Mouse (Mus musculus) T-helper 17 cell (primary cell): ENCODE measurements at regions not wholly inside any gene's neighbourhood (a gene's known extent, or its start where the extent isn't known, plus 50 kb on each side); places are given as distances from the start of the nearest gene placed in this dataset.

ENCODE experiments used
- in situ Hi-C, 2 experiments: fragments of 300-600 bp; cut with MboI, MseI; formaldehyde crosslinking; loops; 1 replicate in 1 of 2; 2 replicates in 1 of 2; pipeline ENCODE4 v1.15.1; 2025; ENCODE audit warnings: high pct_unique_total_duplicates in 2 of 2

DNA sequence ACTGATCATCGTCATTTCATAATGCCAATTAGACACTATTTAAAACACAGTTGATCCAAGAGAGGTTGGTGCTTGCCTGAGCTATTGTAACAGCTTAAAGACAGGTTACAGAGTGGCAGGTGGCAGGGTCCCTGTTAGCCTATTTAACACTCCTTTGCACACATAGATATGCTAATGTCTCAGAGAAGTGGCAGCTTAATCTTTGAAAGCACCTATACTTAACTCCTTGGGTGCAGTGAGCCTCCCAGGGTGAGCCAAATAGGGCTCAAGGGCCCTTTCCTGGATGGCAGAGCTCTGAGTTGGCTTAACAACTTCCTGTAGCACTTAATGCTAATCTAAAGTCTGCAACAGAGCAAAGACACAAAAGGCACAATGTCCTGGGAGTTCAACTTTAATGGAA is 1105.5 kb downstream of the Cntnap5b start:
- in situ Hi-C loops, result loop anchor here in 1 of 2 experiments (10.0 kb wide), 1 partner anchor 303 kb away; no protein-coding TSS in a partner anchor

DNA sequence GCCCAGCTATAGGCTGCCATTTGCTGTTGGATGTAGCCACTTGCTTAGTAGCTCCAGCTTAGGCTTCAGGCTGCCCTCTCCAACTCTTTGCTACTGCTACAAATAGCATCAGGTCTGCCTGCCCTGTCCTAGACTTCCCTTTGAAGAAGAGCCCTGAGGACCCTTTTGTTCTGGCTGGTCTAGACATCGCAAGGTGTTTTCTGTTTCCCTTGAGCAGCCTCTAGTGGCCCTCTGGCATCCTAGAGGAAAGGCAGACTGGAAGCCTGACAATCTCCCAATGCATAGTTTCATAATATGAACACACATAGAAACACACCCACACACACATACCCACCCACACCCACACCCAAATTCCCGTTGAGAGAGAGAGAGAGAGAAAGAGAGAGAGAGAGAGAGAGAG is 1114.8 kb downstream of the Cntnap5b start:
- in situ Hi-C loops, result no loop called here

DNA sequence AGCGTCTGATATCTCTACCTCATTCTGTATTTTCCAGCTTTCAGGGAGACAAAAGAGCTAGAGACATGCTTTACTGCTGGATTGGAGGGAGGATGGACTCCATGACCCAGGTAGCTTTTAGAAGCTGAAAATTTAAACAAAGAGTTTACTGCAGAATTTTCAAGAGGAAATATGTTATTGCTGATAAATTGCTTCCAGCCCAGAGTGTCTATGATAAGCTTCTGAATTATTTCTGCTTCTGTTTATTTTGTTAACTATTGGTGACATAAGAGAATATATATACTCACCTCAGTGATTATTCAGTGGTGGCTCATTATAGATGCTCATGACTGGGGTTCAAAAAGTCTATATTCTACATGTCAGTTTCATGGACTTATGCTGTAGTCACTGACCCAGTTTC is 1115.8 kb downstream of the Cntnap5b start:
- in situ Hi-C loops, result no loop called here

DNA sequence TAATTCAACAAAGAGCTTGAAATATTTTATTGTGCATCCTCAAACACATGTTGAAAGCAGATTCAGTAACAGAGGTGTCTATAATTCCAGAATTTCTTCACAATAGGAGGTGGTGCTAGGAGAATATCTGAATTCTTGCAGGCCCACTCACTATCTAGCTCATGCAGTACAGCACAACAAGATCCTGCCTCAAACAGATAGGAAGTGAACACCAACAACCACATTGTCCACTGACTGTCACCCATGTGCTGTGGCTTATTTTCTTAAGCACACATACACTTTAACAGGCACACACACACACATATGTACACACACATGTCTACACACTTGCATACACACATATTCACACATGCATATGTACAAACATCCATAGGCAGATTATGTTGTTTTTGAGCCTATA is 1150.3 kb downstream of the Cntnap5b start:
- in situ Hi-C loops, result loop anchor here in 1 of 2 experiments (5.0 kb wide), 1 partner anchor 1061 kb away; no protein-coding TSS in a partner anchor

DNA sequence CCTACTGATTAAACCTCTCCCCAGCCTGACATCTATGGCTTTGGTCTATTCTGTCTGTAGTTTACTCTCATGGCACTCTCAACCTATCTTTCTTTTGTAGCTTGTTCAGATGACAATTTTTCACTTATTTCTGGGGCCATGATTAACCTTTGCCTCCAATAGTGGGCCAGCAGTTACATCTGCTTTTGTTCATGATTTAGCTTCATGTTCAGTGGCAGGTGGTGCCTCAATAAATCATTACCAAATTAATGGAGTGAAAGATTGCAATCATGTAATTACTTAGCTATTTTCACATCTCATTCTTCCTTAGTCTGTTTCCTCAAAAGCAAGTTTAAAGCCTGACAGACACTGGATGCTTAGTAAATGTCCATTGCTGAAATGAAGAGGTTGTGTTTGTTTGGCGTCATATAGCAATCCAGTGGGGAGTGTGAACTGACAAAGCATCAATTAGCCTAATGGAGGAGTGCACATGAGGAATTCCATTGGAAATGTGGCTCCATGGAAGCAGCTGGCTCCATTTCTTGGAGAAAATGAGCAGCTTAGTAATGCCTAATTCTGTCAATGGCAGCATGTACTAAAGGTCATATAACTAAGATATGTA is 1155.7 kb downstream of the Cntnap5b start:
- in situ Hi-C loops, result no loop called here

DNA sequence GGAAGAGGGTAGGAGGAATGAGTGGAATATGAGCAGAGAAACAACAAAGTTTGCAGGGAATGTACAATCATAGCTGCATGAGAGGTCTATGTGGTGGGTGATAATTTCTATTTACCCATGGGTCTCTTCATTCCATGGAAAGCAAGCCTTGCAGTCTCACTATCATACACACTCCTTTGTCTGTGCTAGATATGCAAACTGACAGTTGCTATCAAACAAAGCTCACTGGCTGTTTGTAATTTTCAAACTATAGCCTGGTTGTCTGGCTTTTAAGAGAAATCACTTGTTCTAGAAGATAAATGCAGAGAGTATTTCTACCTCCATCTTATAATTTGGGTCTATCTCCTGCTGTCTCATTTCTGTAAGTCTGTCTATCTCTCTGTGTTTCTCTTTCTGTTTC is 1194.7 kb downstream of the Cntnap5b start:
- in situ Hi-C loops, result no loop called here

DNA sequence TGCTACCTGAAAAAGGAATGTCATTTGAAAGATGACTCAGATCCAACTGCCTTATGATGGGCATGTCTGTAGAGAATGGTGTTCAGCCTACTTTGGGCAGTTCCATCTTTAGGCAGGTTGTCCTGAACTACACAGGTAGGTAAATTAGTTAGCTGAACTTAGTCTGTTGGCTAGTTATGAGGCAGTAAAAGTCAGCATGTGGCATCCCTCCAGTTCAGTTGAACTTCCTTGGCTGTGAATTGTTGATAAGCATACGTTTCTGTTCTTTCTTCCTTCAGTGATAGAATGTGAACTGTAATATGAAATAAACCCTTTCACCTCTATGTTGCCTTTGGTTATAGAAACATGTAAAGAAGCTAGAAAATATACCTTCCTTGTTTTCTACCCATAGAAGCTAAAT is 1198.8 kb downstream of the Cntnap5b start:
- in situ Hi-C loops, result no loop called here

DNA sequence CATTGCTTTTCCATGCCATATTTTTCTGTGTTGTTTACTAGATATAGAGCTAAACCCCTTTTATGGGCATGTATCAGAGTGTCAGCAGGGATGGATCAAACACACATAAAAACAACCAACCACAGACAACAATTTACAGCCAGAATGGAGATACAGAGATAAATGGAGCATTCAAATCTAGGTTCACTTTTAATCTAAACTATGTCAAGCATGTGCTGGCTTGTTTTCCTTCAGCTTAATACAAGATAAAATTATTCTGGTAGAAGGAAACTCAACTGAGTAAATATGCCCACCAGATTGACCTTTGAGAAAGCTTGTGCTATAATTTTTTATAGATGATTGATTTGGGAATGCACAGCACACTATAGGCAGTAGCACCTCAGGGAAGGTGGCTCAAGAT is 1199.7 kb downstream of the Cntnap5b start:
- in situ Hi-C loops, result no loop called here

DNA sequence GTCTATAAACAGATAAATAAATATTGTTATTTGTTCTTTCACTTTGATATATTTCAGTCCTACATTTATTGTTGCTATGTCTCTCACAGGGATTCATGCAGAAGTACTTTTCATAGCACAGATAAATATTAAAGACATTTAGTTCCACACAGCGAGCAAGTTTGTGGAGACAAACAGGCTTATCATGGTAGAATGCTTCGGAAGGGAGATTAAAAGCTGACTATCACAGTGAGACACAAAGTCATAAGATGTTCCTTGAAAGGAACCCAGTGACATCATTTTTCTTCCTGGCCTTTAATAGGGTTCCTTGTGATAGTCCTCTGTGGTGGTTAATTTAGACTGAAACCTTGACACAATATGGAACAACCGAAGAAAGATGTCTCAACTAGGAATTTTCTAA is 1201.1 kb downstream of the Cntnap5b start:
- in situ Hi-C loops, result no loop called here
